ENCODE assay signal across 18 mouse cellular contexts in the genomic region with DNA sequence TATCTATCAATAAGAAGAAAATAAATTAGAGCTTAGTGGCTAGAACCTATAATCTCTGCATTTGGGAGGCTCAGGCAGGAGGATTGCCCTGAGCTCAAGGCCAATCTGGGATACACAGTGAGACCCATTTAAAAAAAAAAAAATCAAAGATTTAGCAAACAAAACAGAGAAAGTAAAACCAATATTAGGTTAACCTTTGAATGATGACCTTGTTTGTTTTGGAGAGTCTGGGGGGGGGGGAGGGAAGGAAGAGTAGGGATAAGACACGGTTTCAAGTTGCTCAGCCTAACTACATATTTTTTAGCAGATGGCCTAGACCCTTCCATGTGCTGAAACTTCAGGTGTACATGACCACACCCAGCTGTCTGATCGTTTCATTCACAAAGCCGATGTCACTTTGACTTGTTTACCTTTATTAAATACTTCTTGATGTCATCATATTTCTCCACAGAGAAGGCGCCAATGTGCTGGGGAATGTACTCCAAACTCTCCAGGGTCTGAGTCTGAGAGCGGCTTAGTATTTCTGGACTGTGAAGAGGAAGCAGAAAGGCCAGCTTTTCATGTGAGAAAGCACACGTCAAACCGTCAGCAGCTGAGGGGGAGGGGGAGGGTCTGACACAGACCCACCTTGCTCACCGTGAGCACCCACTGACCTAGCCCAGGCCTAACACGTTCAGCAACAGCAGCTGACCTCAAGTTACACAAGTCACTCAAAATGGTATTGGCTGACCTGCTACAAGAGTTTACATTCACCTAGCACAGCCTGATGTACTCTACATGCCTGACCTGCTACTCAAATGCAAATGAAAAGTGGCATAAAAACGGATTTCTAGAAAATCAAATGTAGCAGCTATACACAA. TPM values are rescaled to one million over a fixed set of nuclear protein-coding genes. Genes with fewer than 3 reads are reported as not detected.
DNase-seq lines count a peak whose midpoint lies in the region; ATAC-seq and TF ChIP-seq lines count a peak whose summit lies in the region.
"Had no signal": no experiment of that assay in that cellular context is flagged by ENCODE, and none has a peak within 500 bp of the region (broad histone marks: within the 10 kb centered on the region; RNA-seq: fewer than 3 reads in every experiment).

No protein-coding gene starts in this region.

- H3K27ac ChIP-seq in lung, postnatal 0 days (ENCODE audit: low read length) = no peak overlapping the region
- peak overlapping the region; percentile 74 for H3K27ac ChIP-seq in liver, adult 2 months (replicated peaks; ENCODE audit: insufficient read depth, low read depth, low read length)
- no peak overlapping the region for H3K27ac ChIP-seq in liver, embryonic 14.5 days
- no peak overlapping the region for H3K27ac ChIP-seq in cerebellum, adult 2 months (ENCODE audit: insufficient read depth, low read length)
- H3K27ac ChIP-seq: embryonic facial prominence, embryonic 13.5 days; forebrain, embryonic 12.5 days; hindbrain, embryonic 10.5 days; hindbrain, embryonic 14.5 days had no signal

- no peaks in the 10 kb centered on the region for H3K9me3 ChIP-seq in lung, postnatal 0 days (ENCODE audit: low read length)
- H3K9me3 ChIP-seq in liver, embryonic 14.5 days (ENCODE audit: control insufficient read depth, low read length) = no peaks in the 10 kb centered on the region
- H3K9me3 ChIP-seq: forebrain, embryonic 12.5 days; heart, embryonic 12.5 days; hindbrain, embryonic 10.5 days had no signal

- TF ChIP-seq EP300 in lung, postnatal 0 days (IDR thresholded peaks at IDR 0.05) = no peak
- TF ChIP-seq EP300 in liver, embryonic 14.5 days (IDR thresholded peaks at IDR 0.05; ENCODE audit: low read depth) = no peak

- no peaks in the 10 kb centered on the region for H3K27me3 ChIP-seq in lung, postnatal 0 days (replicated peaks; ENCODE audit: insufficient read depth, low read length)
- no peaks in the 10 kb centered on the region for H3K27me3 ChIP-seq in liver, adult 2 months (ENCODE audit: control insufficient read depth, insufficient read depth, low read length)
- H3K27me3 ChIP-seq in liver, embryonic 14.5 days (ENCODE audit: control insufficient read depth, insufficient read depth, low read length) = no peaks in the 10 kb centered on the region
- no peaks in the 10 kb centered on the region for H3K27me3 ChIP-seq in cerebellum, adult 2 months (ENCODE audit: control insufficient read depth, insufficient read depth, low read length)
- H3K27me3 ChIP-seq: embryonic facial prominence, embryonic 13.5 days; forebrain, embryonic 12.5 days; heart, embryonic 12.5 days had no signal

- DNase-seq in lung, postnatal 0 days (ENCODE audit: low spot score) = no peak
- no peak for DNase-seq in lung, postnatal 4 days
- DNase-seq in liver, adult 2 months (ENCODE audit: extremely low read depth, low read depth, low spot score) = peak; percentile 91
- DNase-seq in liver, embryonic 14.5 days (ENCODE audit: low read depth in 3 of 3, low spot score in 3 of 3) = peak in 1 of 3 experiments; percentile 17
- DNase-seq in gastrocnemius, adult 18-20 months (ENCODE audit: low spot score) = no peak
- no peak for DNase-seq in cerebellum, adult 2 months
- DNase-seq in gastrocnemius, adult 8-10 months (ENCODE audit: low spot score in 2 of 2) = no peak
- DNase-seq: adrenal gland, postnatal 10 days; cerebellum, adult 11-12 months; cerebellum, adult 9-11 months; cerebellum, postnatal 36 days; gastrocnemius, postnatal 10 days had no signal

- no peaks in the 10 kb centered on the region; the same call in 1 of the 2 replicates for H3K36me3 ChIP-seq in lung, postnatal 0 days (ENCODE audit: insufficient read depth, low read length)
- H3K36me3 ChIP-seq in liver, adult 2 months (ENCODE audit: control insufficient read depth, insufficient read depth, low read length) = peaks cover 47% of the 10 kb centered on the region
- H3K36me3 ChIP-seq in liver, embryonic 14.5 days (replicated peaks; ENCODE audit: control insufficient read depth, insufficient read depth, low read depth) = peaks cover 3% of the 10 kb centered on the region

- H3K4me3 ChIP-seq in lung, postnatal 0 days (ENCODE audit: low read depth, low read length) = no peak overlapping the region
- H3K4me3 ChIP-seq in liver, adult 2 months (ENCODE audit: insufficient read depth, low read depth, low read length) = no peak overlapping the region
- no peak overlapping the region for H3K4me3 ChIP-seq in liver, embryonic 14.5 days (ENCODE audit: insufficient read depth in 1 of 2, low read depth in 2 of 2, low read length in 2 of 2)
- no peak overlapping the region for H3K4me3 ChIP-seq in cerebellum, adult 2 months (replicated peaks; ENCODE audit: insufficient read depth, low read depth, low read length)
- H3K4me3 ChIP-seq: embryonic facial prominence, embryonic 13.5 days; forebrain, embryonic 12.5 days; heart, embryonic 12.5 days; hindbrain, embryonic 10.5 days had no signal

- no peaks in the 10 kb centered on the region for H3K4me1 ChIP-seq in lung, postnatal 0 days (ENCODE audit: insufficient read depth, low read depth, low read length)
- peaks cover 9% of the 10 kb centered on the region for H3K4me1 ChIP-seq in liver, adult 2 months (ENCODE audit: control insufficient read depth, insufficient read depth, low read length)
- peaks cover 0 to 15% of the 10 kb centered on the region in 2 experiments; a peak in 3 of 4 replicates for H3K4me1 ChIP-seq in liver, embryonic 14.5 days (replicated peaks; ENCODE audit: control insufficient read depth in 2 of 2, insufficient read depth in 2 of 2, low read length in 1 of 2)
- H3K4me1 ChIP-seq in cerebellum, adult 2 months (ENCODE audit: control insufficient read depth, insufficient read depth, low read length) = no peaks in the 10 kb centered on the region
- H3K4me1 ChIP-seq: forebrain, embryonic 12.5 days; hindbrain, embryonic 10.5 days had no signal

- no peak overlapping the region for H3K4me2 ChIP-seq in lung, postnatal 0 days (replicated peaks; ENCODE audit: low read depth, low read length)
- H3K4me2 ChIP-seq in liver, embryonic 14.5 days (ENCODE audit: low read depth) = no peak overlapping the region
- H3K4me2 ChIP-seq: embryonic facial prominence, embryonic 13.5 days; forebrain, embryonic 12.5 days; heart, embryonic 12.5 days; hindbrain, embryonic 14.5 days had no signal

- no peak overlapping the region for H3K9ac ChIP-seq in lung, postnatal 0 days (replicated peaks; ENCODE audit: low read depth)
- H3K9ac ChIP-seq in liver, adult 2 months (ENCODE audit: low read depth, low read length) = 0 out of 2 replicates have a peak overlapping the region, but pooled peaks have one; percentile 30
- no peak overlapping the region for H3K9ac ChIP-seq in liver, embryonic 14.5 days (replicated peaks)
- H3K9ac ChIP-seq: embryonic facial prominence, embryonic 13.5 days; forebrain, embryonic 12.5 days; heart, embryonic 12.5 days; hindbrain, embryonic 14.5 days had no signal

- 50% methylated on average over 10 of the region's 10 CpGs for WGBS in lung, postnatal 0 days
- 21% methylated on average over 10 of the region's 10 CpGs for WGBS in liver, adult 2 months
- 45% methylated on average over 10 of the region's 10 CpGs for WGBS in liver, embryonic 14.5 days (ENCODE audit: insufficient replicate concordance)
- 79% methylated on average over 10 of the region's 10 CpGs for WGBS in cerebellum, adult 2 months

- peak; percentile 50 for ATAC-seq in lung, postnatal 0 days
- peak; percentile 68; the same call in 1 of the 2 replicates for ATAC-seq in liver, embryonic 14.5 days (ENCODE audit: insufficient read depth)
- ATAC-seq: forebrain, embryonic 16.5 days had no signal

- no peaks in the 10 kb centered on the region for H3K79me2 ChIP-seq in liver, adult 2 months (ENCODE audit: control insufficient read depth, insufficient read depth, low read length)

- no peak for TF ChIP-seq CTCF in lung, postnatal 0 days (IDR thresholded peaks at IDR 0.05)
- TF ChIP-seq CTCF in liver, adult 2 months (IDR thresholded peaks at IDR 0.05; ENCODE audit: low read depth, low read length) = no peak
- TF ChIP-seq CTCF in liver, embryonic 14.5 days (IDR thresholded peaks at IDR 0.05; ENCODE audit: low read depth) = no peak
- no peak for TF ChIP-seq CTCF in cerebellum, adult 2 months (IDR thresholded peaks at IDR 0.05; ENCODE audit: borderline replicate concordance, insufficient read depth, low read depth, low read length)

- no peak for TF ChIP-seq POLR2A in liver, adult 2 months (IDR thresholded peaks at IDR 0.05; ENCODE audit: extremely low read depth, insufficient read depth, low read length)
- TF ChIP-seq POLR2A in cerebellum, adult 2 months (IDR thresholded peaks at IDR 0.05; ENCODE audit: borderline replicate concordance, insufficient read depth, low read length) = no peak

RNA-seq across cellular contexts. Expression of gene Mpp4, which starts 11.6 kb away (rescaled TPM):
- 0.23 and 0.27 TPM in 2 replicates for polyA plus RNA-seq in lung, postnatal 0 days (2015; fragmentation: Nextera tagmentation; extraction: Ambion mirVana)
- 2.3 and 4.0 TPM in 2 replicates for total RNA-seq in liver, adult 2 months (2014; rRNA removed)
- 5.5 and 7.6 TPM in 2 replicates for polyA plus RNA-seq in liver, adult 2 months (2012; rRNA removed)
- 0.39 and 0.50 TPM in 2 replicates for polyA plus RNA-seq in liver, embryonic 14.5 days (2012; rRNA removed)
- polyA plus RNA-seq in liver, embryonic 14.5 days (2014; fragmentation: Nextera tagmentation; extraction: Ambion mirVana) = 0.20 and 0.29 TPM in 2 replicates
- under 1 TPM; 0.09 to 0.14 TPM for total RNA-seq in gastrocnemius, adult 18-20 months (2021)
- 12.0 and 12.9 TPM in 2 replicates for polyA plus RNA-seq in cerebellum, adult 2 months (2012; rRNA removed)
- total RNA-seq in gastrocnemius, adult 8-10 months (2022) = under 1 TPM in 2 of 4 experiments, not detected in 2; 0.11 to 0.13 TPM

RNA-seq across cellular contexts. Expression of gene Tmem237, which starts 54.5 kb away (rescaled TPM):
- polyA plus RNA-seq in lung, postnatal 0 days (2015; fragmentation: Nextera tagmentation; extraction: Ambion mirVana) = 27.4 and 30.1 TPM in 2 replicates
- 4.5 and 5.2 TPM in 2 replicates for total RNA-seq in liver, adult 2 months (2014; rRNA removed)
- 1.1 and 1.8 TPM in 2 replicates for polyA plus RNA-seq in liver, adult 2 months (2012; rRNA removed)
- 3.1 and 4.3 TPM in 2 replicates for polyA plus RNA-seq in liver, embryonic 14.5 days (2012; rRNA removed)
- 6.5 and 6.9 TPM in 2 replicates for polyA plus RNA-seq in liver, embryonic 14.5 days (2014; fragmentation: Nextera tagmentation; extraction: Ambion mirVana)
- 1 to 10 TPM; 3.2 to 4.4 TPM for total RNA-seq in gastrocnemius, adult 18-20 months (2021)
- 22.2 and 27.0 TPM in 2 replicates for polyA plus RNA-seq in cerebellum, adult 2 months (2012; rRNA removed)
- 1 to 10 TPM; 4.2 to 6.1 (median 4.4) TPM for total RNA-seq in gastrocnemius, adult 8-10 months (2022)
